Mouse (Mus musculus) MEL (cell line): ENCODE results near the gene Mrpl2. TPM values are rescaled to one million over a fixed set of nuclear protein-coding genes. Genes with fewer than 3 reads are reported as not detected.

Experiments used
- DNase-seq: peaks from one replicate; pipeline ENCODE4 v3.0.0; 2011; ENCODE audit warnings: low read depth, low spot score
- H3K27ac ChIP-seq: 2 replicates; pipeline ENCODE4 v1.5.1; 2012; ENCODE audit warnings: low read depth, mild to moderate bottlenecking, control low read depth, low read length, moderate library complexity; ENCODE audit not compliant: control insufficient read depth
- H3K27me3 ChIP-seq, 2 experiments: fragments of 150-350 bp in 1 of 2; sonication (generic) in 1 of 2; 2 replicates each; pipeline ENCODE4 v1.6.1; 2012; ENCODE audit warnings: low read length in 2 of 2, mild to moderate bottlenecking in 2 of 2, improper control_type of control experiment in 1 of 2, moderate library complexity in 1 of 2; ENCODE audit not compliant: insufficient read depth in 2 of 2, control insufficient read depth in 1 of 2
- H3K36me3 ChIP-seq, 2 experiments: 2 replicates each; pipeline ENCODE4 v1.6.1; 2012 to 2014; ENCODE audit warnings: low read length in 2 of 2, improper control_type of control experiment in 1 of 2, inconsistent platforms in 1 of 2, mild to moderate bottlenecking in 1 of 2; ENCODE audit not compliant: insufficient read depth in 2 of 2, control insufficient read depth in 1 of 2
- H3K4me1 ChIP-seq, 2 experiments: fragments of 150-350 bp in 1 of 2; sonication (generic) in 1 of 2; 2 replicates each; pipeline ENCODE4 v1.6.1; 2012; ENCODE audit warnings: low read length in 2 of 2, improper control_type of control experiment in 1 of 2, mild to moderate bottlenecking in 1 of 2; ENCODE audit not compliant: insufficient read depth in 2 of 2, control insufficient read depth in 1 of 2
- H3K4me3 ChIP-seq, 2 experiments: fragments of 150-350 bp in 1 of 2; sonication (generic) in 1 of 2; 2 replicates each; pipeline ENCODE4 v1.5.1; 2012; ENCODE audit warnings: low read depth in 2 of 2, low read length in 2 of 2, mild to moderate bottlenecking in 2 of 2, moderate library complexity in 2 of 2, control low read depth in 1 of 2, improper control_type of control experiment in 1 of 2; ENCODE audit not compliant: control insufficient read depth in 1 of 2, insufficient read depth in 1 of 2
- H3K79me2 ChIP-seq: 2 replicates; pipeline ENCODE4 v1.6.1; 2012; ENCODE audit warnings: mild to moderate bottlenecking, low read length, moderate library complexity; ENCODE audit not compliant: control insufficient read depth, poor library complexity, insufficient read depth
- H3K9ac ChIP-seq: 2 replicates; pipeline ENCODE4 v1.6.1; 2012; ENCODE audit warnings: low read depth, mild to moderate bottlenecking, control low read depth, low read length, moderate library complexity; ENCODE audit not compliant: control insufficient read depth, poor library complexity, severe bottlenecking
- H3K9me3 ChIP-seq: fragments of 150-350 bp; sonication (generic); replicated peaks from 2 replicates; pipeline ENCODE4 v1.6.1; 2012; ENCODE audit warnings: mild to moderate bottlenecking, low read length, improper control_type of control experiment, moderate library complexity; ENCODE audit not compliant: insufficient read depth
- BHLHE40 ChIP-seq: IDR thresholded peaks from 2 replicates; pipeline ENCODE4 v1.6.1; 2012; ENCODE audit warnings: low read depth, mild to moderate bottlenecking, inconsistent platforms, low read length, improper control_type of control experiment, borderline replicate concordance
- E2F4 ChIP-seq: IDR thresholded peaks from 2 replicates; pipeline ENCODE4 v1.6.1; 2011; ENCODE audit warnings: low read depth, low read length, improper control_type of control experiment, borderline replicate concordance
- ELF1 ChIP-seq: IDR thresholded peaks from 2 replicates; pipeline ENCODE4 v1.6.1; 2014; ENCODE audit warnings: low read depth, mild to moderate bottlenecking, inconsistent platforms, low read length, improper control_type of control experiment, moderate library complexity
- ETS1 ChIP-seq: IDR thresholded peaks from 2 replicates; pipeline ENCODE4 v1.6.1; 2012; ENCODE audit warnings: low read depth, mild to moderate bottlenecking, inconsistent platforms, low read length, improper control_type of control experiment, moderate library complexity
- GABPA ChIP-seq: IDR thresholded peaks from 2 replicates; pipeline ENCODE4 v1.6.1; 2012; ENCODE audit warnings: low read depth, mild to moderate bottlenecking, inconsistent platforms, low read length, improper control_type of control experiment, moderate library complexity
- GATA1 ChIP-seq: IDR thresholded peaks from 2 replicates; pipeline ENCODE4 v1.6.1; 2011; ENCODE audit warnings: low read depth, low read length, improper control_type of control experiment
- JUND ChIP-seq: IDR thresholded peaks from 2 replicates; pipeline ENCODE4 v1.6.1; 2011; ENCODE audit warnings: low read depth, mild to moderate bottlenecking, improper control_type of control experiment, low read length
- MAFK ChIP-seq: IDR thresholded peaks from 2 replicates; pipeline ENCODE4 v1.6.1; 2011; ENCODE audit warnings: low read depth, mild to moderate bottlenecking, low read length, improper control_type of control experiment, borderline replicate concordance
- MYB ChIP-seq: IDR thresholded peaks from 2 replicates; pipeline ENCODE4 v1.6.1; 2011; ENCODE audit warnings: mild to moderate bottlenecking, low read depth, low read length, improper control_type of control experiment
- NRF1 ChIP-seq: IDR thresholded peaks from 2 replicates; pipeline ENCODE4 v1.6.1; 2014; ENCODE audit warnings: low read depth, mild to moderate bottlenecking, inconsistent platforms, low read length, improper control_type of control experiment, moderate library complexity; ENCODE audit not compliant: poor library complexity, insufficient read depth, severe bottlenecking
- POLR2A ChIP-seq, 2 experiments: IDR thresholded peaks; 2 replicates each; pipeline ENCODE4 v1.6.1; 2011 to 2012; ENCODE audit warnings: low read length in 2 of 2, mild to moderate bottlenecking in 2 of 2, control low read depth in 1 of 2, improper control_type of control experiment in 1 of 2, low read depth in 1 of 2, moderate library complexity in 1 of 2; ENCODE audit not compliant: control insufficient read depth in 1 of 2, insufficient read depth in 1 of 2, poor library complexity in 1 of 2
- POLR2AphosphoS2 ChIP-seq: IDR thresholded peaks from 2 replicates; pipeline ENCODE4 v1.6.1; 2011; ENCODE audit warnings: low read length, improper control_type of control experiment
- RAD21 ChIP-seq: IDR thresholded peaks from 2 replicates; pipeline ENCODE4 v1.6.1; 2011; ENCODE audit warnings: mild to moderate bottlenecking, low read depth, low read length, improper control_type of control experiment
- RCOR1 ChIP-seq: IDR thresholded peaks from 2 replicates; pipeline ENCODE4 v1.6.1; 2012; ENCODE audit warnings: low read depth, mild to moderate bottlenecking, inconsistent platforms, low read length, improper control_type of control experiment
- SIN3A ChIP-seq: IDR thresholded peaks from 2 replicates; pipeline ENCODE4 v1.6.1; 2012; ENCODE audit warnings: low read length, improper control_type of control experiment, inconsistent platforms
- TAL1 ChIP-seq: IDR thresholded peaks from 2 replicates; pipeline ENCODE4 v1.6.1; 2012; ENCODE audit warnings: mild to moderate bottlenecking, inconsistent platforms, low read length, moderate library complexity, mixed read lengths
- TBP ChIP-seq: IDR thresholded peaks from 2 replicates; pipeline ENCODE4 v1.8.0; 2011; ENCODE audit warnings: low read depth, low read length, improper control_type of control experiment
- USF1 ChIP-seq: IDR thresholded peaks from 2 replicates; pipeline ENCODE4 v1.6.1; 2014; ENCODE audit warnings: low read depth, mild to moderate bottlenecking, inconsistent platforms, low read length, improper control_type of control experiment, moderate library complexity
- USF2 ChIP-seq, 2 experiments: IDR thresholded peaks; 2 replicates each; pipeline ENCODE4 v1.6.1; 2011 to 2012; ENCODE audit warnings: improper control_type of control experiment in 2 of 2, low read length in 2 of 2, borderline replicate concordance in 1 of 2, inconsistent platforms in 1 of 2, low read depth in 1 of 2, mild to moderate bottlenecking in 1 of 2; ENCODE audit not compliant: insufficient read depth in 1 of 2
- ZC3H11A ChIP-seq: IDR thresholded peaks from 2 replicates; pipeline ENCODE4 v1.6.1; 2012; ENCODE audit warnings: low read depth, mild to moderate bottlenecking, inconsistent platforms, low read length, improper control_type of control experiment
- ZMIZ1 ChIP-seq: IDR thresholded peaks from 2 replicates; pipeline ENCODE4 v1.6.1; 2012; ENCODE audit warnings: low read depth, mild to moderate bottlenecking, inconsistent platforms, low read length, improper control_type of control experiment, moderate library complexity
- ZNF384 ChIP-seq: IDR thresholded peaks from 2 replicates; pipeline ENCODE4 v1.6.1; 2012; ENCODE audit warnings: low read depth, mild to moderate bottlenecking, inconsistent platforms, low read length, improper control_type of control experiment
- polyA plus RNA-seq, 2 experiments: library from polyadenylated mRNA; stranded (reverse) in 1 of 2; unstranded in 1 of 2; fragments of >175 nt in 1 of 2; fragments of >200 nt in 1 of 2; gene quantifications; 2 replicates each; pipeline versions ENCODE4 v1.2.1 to v1.2.4; 2012; ENCODE audit warnings: low replicate concordance in 2 of 2, low read depth in 1 of 2; ENCODE audit not compliant: insufficient read length in 2 of 2, insufficient read depth in 1 of 2, missing spikeins in 1 of 2
- total RNA-seq: library from RNA; depleted of rRNA; stranded (reverse); fragments of 300-350 nt; gene quantifications from 2 replicates; pipeline ENCODE4 v1.2.3, GENCODE M21; 2012

Gene Mrpl2
- total and polyA plus RNA-seq, 3 experiments = 207 to 237 TPM; not detected in 1

DNA sequence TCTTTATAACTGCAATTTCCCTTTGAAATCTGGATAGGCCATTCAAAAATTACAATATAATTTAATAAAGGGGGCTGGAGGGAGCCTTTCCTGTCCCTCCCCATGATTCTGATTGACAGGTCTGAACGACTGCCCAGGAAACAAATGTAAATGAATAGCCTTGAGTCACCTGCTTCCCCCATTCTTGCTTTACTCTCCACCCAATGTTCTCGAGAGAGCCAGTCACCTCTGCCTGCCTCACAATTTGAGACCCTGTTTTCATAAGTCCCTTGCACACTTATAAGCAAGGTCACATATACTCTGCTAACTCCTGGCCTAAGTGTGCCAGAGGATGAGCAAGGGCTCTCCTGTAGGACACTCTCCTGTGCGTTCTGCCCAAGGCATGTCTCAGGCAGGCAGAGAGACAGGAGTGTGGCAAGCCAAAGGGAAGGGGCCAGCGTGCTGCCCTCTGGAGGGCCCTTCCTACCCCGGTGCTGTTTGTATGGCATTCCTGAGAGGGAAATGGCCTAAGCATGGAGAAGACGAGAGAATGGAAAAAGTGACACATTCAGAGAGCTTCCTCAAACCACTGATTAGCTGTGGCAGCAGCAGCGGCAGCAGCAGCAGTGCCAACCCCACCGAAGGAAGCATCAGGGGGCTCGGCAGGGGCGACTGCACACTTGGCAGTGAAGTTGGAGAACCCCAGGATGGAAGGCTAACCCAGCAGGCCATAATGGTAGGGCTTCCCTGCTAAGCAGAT lies 22.0 kb upstream of the Mrpl2 start:
- 0 out of 4 replicates have a peak, but pooled peaks cover 0 to 3% of the 10 kb centered on the region in 2 experiments for H3K4me1 ChIP-seq
- no peak overlapping the region for H3K27ac ChIP-seq
- no peaks in the 10 kb centered on the region for H3K79me2 ChIP-seq
- peaks cover 8 to 16% of the 10 kb centered on the region in 2 experiments for H3K27me3 ChIP-seq
- no peak overlapping the region for H3K4me3 ChIP-seq
- no peaks in the 10 kb centered on the region for H3K9me3 ChIP-seq
- H3K9ac ChIP-seq = no peak overlapping the region
- no peaks in the 10 kb centered on the region for H3K36me3 ChIP-seq
- no peak for DNase-seq
- TF ChIP-seq GABPA (no peak), ETS1 (no peak), RAD21 (no peak), RCOR1 (no peak), ZC3H11A (no peak), USF2 (IDR thresholded peaks at IDR 0.05; ENCODE audit: borderline replicate concordance in 1 of 2, insufficient read depth in 1 of 2, low read depth in 1 of 2, low read length in 2 of 2) (no peak), TAL1 (no peak), GATA1 (no peak), TBP (no peak), POLR2AphosphoS2 (no peak), ELF1 (no peak), ZMIZ1 (no peak), E2F4 (no peak), MAFK (no peak), NRF1 (no peak), MYB (no peak), POLR2A (IDR thresholded peaks at IDR 0.05; ENCODE audit: control insufficient read depth in 1 of 2, insufficient read depth in 1 of 2, low read depth in 1 of 2, low read length in 2 of 2, poor library complexity in 1 of 2) (no peak), ZNF384 (no peak)

DNA sequence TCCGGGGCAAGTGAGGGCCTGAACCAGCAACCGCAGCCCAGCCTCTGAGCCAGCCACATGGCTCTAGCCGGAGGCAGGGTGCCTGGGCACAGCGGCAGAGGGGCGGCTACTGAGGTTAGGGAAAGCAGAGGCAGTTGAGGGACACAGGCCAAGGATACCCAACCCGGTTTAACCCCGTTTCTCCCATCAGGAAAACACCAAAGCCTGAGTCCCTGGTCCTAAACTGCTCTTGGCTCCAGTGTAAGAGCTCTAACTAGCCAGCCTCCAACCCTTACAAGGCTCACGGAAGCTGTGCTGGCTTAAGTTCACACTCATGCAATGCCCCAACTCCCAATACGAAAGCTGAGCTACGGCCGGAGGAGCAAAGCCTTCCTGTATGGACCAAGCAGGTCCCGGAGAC lies 21.4 kb upstream of the Mrpl2 start:
- H3K9me3 ChIP-seq = no peaks in the 10 kb centered on the region
- TF ChIP-seq BHLHE40 (no peak), ZMIZ1 (no peak), JUND (no peak), SIN3A (no peak), POLR2A (IDR thresholded peaks at IDR 0.05; ENCODE audit: control insufficient read depth in 1 of 2, insufficient read depth in 1 of 2, low read depth in 1 of 2, low read length in 2 of 2, poor library complexity in 1 of 2) (no peak), POLR2AphosphoS2 (no peak), E2F4 (no peak), USF1 (no peak), GABPA (no peak), TAL1 (no peak)
- H3K27ac ChIP-seq = no peak overlapping the region
- no peak overlapping the region for H3K9ac ChIP-seq
- no peaks in the 10 kb centered on the region for H3K36me3 ChIP-seq
- H3K27me3 ChIP-seq = peaks cover 8 to 15% of the 10 kb centered on the region in 2 experiments
- no peaks in the 10 kb centered on the region for H3K79me2 ChIP-seq
- H3K4me1 ChIP-seq = 0 out of 4 replicates have a peak, but pooled peaks cover 0 to 3% of the 10 kb centered on the region in 2 experiments
- H3K4me3 ChIP-seq = no peak overlapping the region
- DNase-seq = no peak
